Mouse (Mus musculus) testis, adult 2 months (tissue): ENCODE measurements around the gene Nipal4. TPM values are rescaled to one million over a fixed set of nuclear protein-coding genes. Genes with fewer than 3 reads are reported as not detected.

Experiments
- H3K27ac ChIP-seq: fragments of 200-500 bp; 2 replicates; pipeline ENCODE4 v1.5.1; 2012; ENCODE audit warnings: low read depth, low read length; ENCODE audit not compliant: control insufficient read depth, insufficient read depth
- H3K27me3 ChIP-seq: fragments of 200-500 bp; 2 replicates; pipeline ENCODE4 v1.6.1; 2012; ENCODE audit warnings: mild to moderate bottlenecking, low read length, moderate library complexity; ENCODE audit not compliant: control insufficient read depth, insufficient read depth
- H3K36me3 ChIP-seq: fragments of 200-500 bp; 2 replicates; pipeline ENCODE4 v1.6.1; 2012; ENCODE audit warnings: mild to moderate bottlenecking, low read length; ENCODE audit not compliant: control insufficient read depth, insufficient read depth
- H3K4me1 ChIP-seq: fragments of 200-500 bp; 2 replicates; pipeline ENCODE4 v1.6.1; 2012; ENCODE audit warnings: low read length; ENCODE audit not compliant: control insufficient read depth, insufficient read depth
- H3K4me3 ChIP-seq: fragments of 200-500 bp; 2 replicates; pipeline ENCODE4 v1.5.1; 2012; ENCODE audit warnings: low read depth, mild to moderate bottlenecking, low read length, moderate library complexity, mixed read lengths; ENCODE audit not compliant: control insufficient read depth
- CTCF ChIP-seq: fragments of 200-500 bp; IDR thresholded peaks from 2 replicates; pipeline ENCODE4 v1.5.1; 2012; ENCODE audit warnings: low read depth, mild to moderate bottlenecking, inconsistent platforms, low read length, moderate library complexity; ENCODE audit not compliant: control insufficient read depth, insufficient read depth, insufficient replicate concordance
- POLR2A ChIP-seq: fragments of 200-500 bp; IDR thresholded peaks from 2 replicates; pipeline ENCODE4 v1.6.1; 2012; ENCODE audit warnings: low read depth, mild to moderate bottlenecking, inconsistent platforms, low read length, moderate library complexity; ENCODE audit not compliant: control insufficient read depth
- polyA plus RNA-seq: library from polyadenylated mRNA; depleted of rRNA; stranded (reverse); fragments of >200 nt; gene quantifications from 2 replicates; pipeline ENCODE4 v1.2.3, GENCODE M21; 2012

The Nipal4 gene
- polyA plus RNA-seq, 1 experiment: 0.07 TPM

- no peak for TF ChIP-seq CTCF
- no peak for TF ChIP-seq POLR2A
- Histone ChIP-seq H3K4me3 (no peak overlapping the region), H3K27ac (no peak overlapping the region), H3K4me1 (no peaks in the 10 kb centered on the region), H3K27me3 (no peaks in the 10 kb centered on the region), H3K36me3 (no peaks in the 10 kb centered on the region)
These were observed 44.6 kb downstream of the Nipal4 start for GRCm38 (mm10) chr11:46121666-46122065.

- Histone ChIP-seq H3K4me1 (no peaks in the 10 kb centered on the region; the same call in 1 of the 2 replicates), H3K27ac (no peak overlapping the region), H3K36me3 (no peaks in the 10 kb centered on the region), H3K27me3 (no peaks in the 10 kb centered on the region), H3K4me3 (no peak overlapping the region)
- TF ChIP-seq POLR2A (no peak), CTCF (no peak)
These were observed 46.2 kb downstream of the Nipal4 start for GRCm38 (mm10) chr11:46120084-46120483.

GRCm38 (mm10) chr11:46119624-46120023, 46.7 kb downstream of the Nipal4 start:
- no peak overlapping the region for H3K4me3 ChIP-seq
- H3K4me1 ChIP-seq: no peaks in the 10 kb centered on the region; the same call in 1 of the 2 replicates
- H3K36me3 ChIP-seq: no peaks in the 10 kb centered on the region
- H3K27me3 ChIP-seq: no peaks in the 10 kb centered on the region
- H3K27ac ChIP-seq: no peak overlapping the region
- no peak for TF ChIP-seq CTCF
- TF ChIP-seq POLR2A: no peak

- no peaks in the 10 kb centered on the region for H3K27me3 ChIP-seq
- H3K27ac ChIP-seq: no peak overlapping the region
- H3K36me3 ChIP-seq: no peaks in the 10 kb centered on the region
- TF ChIP-seq CTCF: no peak
- TF ChIP-seq POLR2A: no peak
- H3K4me1 ChIP-seq: no peaks in the 10 kb centered on the region; the same call in 1 of the 2 replicates
- H3K4me3 ChIP-seq: no peak overlapping the region
These were observed 49.8 kb downstream of the Nipal4 start for GRCm38 (mm10) chr11:46116510-46116909.

DNA sequence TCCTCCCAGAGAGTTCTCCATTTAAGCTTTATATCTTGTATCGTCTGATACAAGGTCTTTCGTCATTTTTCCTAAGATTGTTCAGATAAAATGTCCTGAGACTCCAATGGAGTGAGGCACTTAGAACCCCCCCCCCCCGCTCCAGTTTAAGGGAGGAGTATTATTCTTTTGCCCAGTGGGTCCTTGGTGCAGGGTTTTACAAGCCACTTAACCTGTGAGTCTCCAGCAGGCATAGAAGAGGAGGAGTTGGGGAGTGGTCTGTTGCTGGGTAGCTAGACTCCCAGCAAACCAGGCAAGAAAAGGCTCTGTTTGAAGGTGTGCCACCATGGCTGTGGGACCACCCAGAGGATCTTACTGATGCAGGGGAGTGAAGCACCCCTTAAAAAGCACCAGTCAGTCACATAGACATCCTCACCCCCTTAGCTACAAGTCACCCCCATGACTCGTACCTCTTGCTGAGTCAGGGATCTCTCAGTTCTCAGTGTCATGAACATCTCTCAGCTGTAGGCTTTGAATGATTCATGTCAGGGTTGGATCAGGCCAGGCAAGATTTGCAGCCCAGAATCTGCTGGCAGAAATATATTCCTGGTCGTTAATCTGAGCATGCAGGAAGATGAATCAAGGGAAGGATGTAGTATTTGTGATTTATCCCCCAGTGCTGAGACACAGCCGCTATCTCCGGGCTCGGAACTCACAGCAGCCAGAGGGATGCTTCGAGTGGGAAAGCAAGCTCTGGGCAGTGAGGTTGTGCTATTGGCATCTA, 50.7 kb downstream of the Nipal4 start:
- Histone ChIP-seq H3K36me3 (no peaks in the 10 kb centered on the region), H3K27ac (no peak overlapping the region), H3K4me3 (no peak overlapping the region), H3K27me3 (no peaks in the 10 kb centered on the region), H3K4me1 (no peaks in the 10 kb centered on the region; the same call in 1 of the 2 replicates)
- TF ChIP-seq POLR2A: no peak
- no peak for TF ChIP-seq CTCF

DNA sequence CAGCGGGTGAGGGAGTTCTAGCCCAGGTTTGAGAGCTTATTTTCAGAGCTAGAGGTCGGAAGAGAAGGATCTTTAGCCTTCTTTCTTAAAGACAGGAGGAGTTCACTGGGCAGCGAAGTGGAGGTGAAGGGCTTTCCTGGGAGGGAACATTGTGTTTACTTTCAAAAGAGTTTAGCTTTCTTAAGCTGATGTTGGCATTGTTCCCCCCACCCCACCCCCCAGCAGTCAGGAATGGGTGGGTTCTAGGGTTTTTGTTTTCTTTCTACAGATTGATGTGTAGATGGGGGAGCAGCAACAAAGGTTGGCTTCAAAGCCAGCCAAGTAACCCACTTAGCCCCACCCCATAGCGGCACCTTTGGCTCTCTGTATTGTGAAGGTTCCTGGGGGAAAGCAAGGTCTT, 51.3 kb downstream of the Nipal4 start:
- H3K4me3 ChIP-seq: no peak overlapping the region
- no peaks in the 10 kb centered on the region; the same call in 1 of the 2 replicates for H3K4me1 ChIP-seq
- TF ChIP-seq CTCF (no peak), POLR2A (no peak)
- no peak overlapping the region for H3K27ac ChIP-seq
- no peaks in the 10 kb centered on the region for H3K36me3 ChIP-seq
- no peaks in the 10 kb centered on the region for H3K27me3 ChIP-seq

DNA sequence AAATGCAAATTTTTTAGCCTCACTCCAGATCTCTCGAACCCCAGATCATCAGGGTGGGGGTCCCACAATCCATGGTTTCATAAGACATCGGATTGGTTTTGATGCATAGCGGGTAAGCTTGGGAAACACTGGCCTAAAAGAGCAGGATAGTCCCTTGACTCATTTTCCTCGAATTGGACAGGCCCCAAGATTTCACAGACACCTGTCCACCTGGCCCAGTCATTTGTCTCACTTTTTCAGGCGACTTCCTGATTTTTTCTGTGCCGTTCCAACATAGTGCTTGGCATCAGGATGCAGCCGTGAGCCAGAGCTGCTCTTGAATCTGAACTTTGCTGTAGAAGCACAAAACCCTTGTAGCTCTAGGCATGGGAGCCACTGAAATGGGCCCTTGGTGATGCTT, 52.1 kb downstream of the Nipal4 start:
- no peak for TF ChIP-seq CTCF
- TF ChIP-seq POLR2A: no peak
- H3K4me1 ChIP-seq: no peaks in the 10 kb centered on the region; the same call in 1 of the 2 replicates
- no peaks in the 10 kb centered on the region for H3K27me3 ChIP-seq
- H3K27ac ChIP-seq: no peak overlapping the region
- H3K36me3 ChIP-seq: no peaks in the 10 kb centered on the region
- H3K4me3 ChIP-seq: no peak overlapping the region

DNA sequence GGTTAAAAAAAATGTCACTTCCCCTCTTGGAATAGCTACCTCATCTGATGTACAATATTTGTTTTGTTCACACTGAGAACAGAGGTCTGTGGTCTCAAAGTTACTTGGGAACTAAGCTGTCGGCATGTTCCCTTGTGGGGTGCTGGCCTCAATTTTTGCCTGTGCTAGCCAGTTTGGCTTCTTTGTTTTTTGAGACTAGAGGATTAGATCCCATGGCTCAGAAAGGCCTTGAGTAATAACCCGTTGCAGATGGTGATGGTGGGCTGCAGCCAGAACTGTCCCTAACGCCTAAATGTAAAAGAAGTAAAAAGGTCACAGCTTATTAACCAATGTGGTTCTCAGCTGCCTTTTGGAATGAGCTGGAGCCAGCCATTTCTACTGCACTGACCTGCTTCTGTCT, 53.1 kb downstream of the Nipal4 start:
- Histone ChIP-seq H3K27ac (no peak overlapping the region), H3K4me3 (no peak overlapping the region), H3K4me1 (no peaks in the 10 kb centered on the region; the same call in 1 of the 2 replicates), H3K36me3 (no peaks in the 10 kb centered on the region), H3K27me3 (no peaks in the 10 kb centered on the region)
- TF ChIP-seq POLR2A: no peak
- no peak for TF ChIP-seq CTCF
